Mouse (Mus musculus) hindbrain, embryonic 11.5 days (tissue): Measurements from ENCODE around the gene Fam89a. TPM values are rescaled to one million over a fixed set of nuclear protein-coding genes. Genes with fewer than 3 reads are reported as not detected.

Experiments
- polyA plus RNA-seq: library from polyadenylated mRNA; unstranded; fragments of >200 nt; fragmentation: Nextera tagmentation; extraction: Ambion mirVana; gene quantifications from 2 replicates; pipeline ENCODE4 v1.2.1, GENCODE M21; 2014

Fam89a gene
- polyA plus RNA-seq, 1 experiment from 2014 or later, result 4.3 TPM

Other genes starting within 250 kb of the Fam89a start
- gene Cog2, start 231.1 kb downstream of the Fam89a start, polyA plus RNA-seq, result 35.8 and 39.5 TPM in 2 replicates
- 0.14 and 0.15 TPM in 2 replicates for gene Agt, start 182.1 kb downstream of the Fam89a start, polyA plus RNA-seq
- gene Capn9, start 175.7 kb downstream of the Fam89a start, polyA plus RNA-seq, result 0.08 TPM in 1 of 2 replicates, not detected in the other
- gene 2310022B05Rik, start 88.5 kb downstream of the Fam89a start, polyA plus RNA-seq, result 19.6 and 22.6 TPM in 2 replicates
- 59.0 and 59.1 TPM in 2 replicates for gene Ttc13, start 29.8 kb downstream of the Fam89a start, polyA plus RNA-seq
- 32.2 and 34.0 TPM in 2 replicates for gene Arv1, start 29.7 kb downstream of the Fam89a start, polyA plus RNA-seq
- 6.5 and 7.3 TPM in 2 replicates for gene Trim67, start 41.3 kb upstream of the Fam89a start, polyA plus RNA-seq
- 110 and 115 TPM in 2 replicates for gene Gnpat, start 111.2 kb upstream of the Fam89a start, polyA plus RNA-seq
- 38.8 and 41.6 TPM in 2 replicates for gene 2810004N23Rik, start 111.3 kb upstream of the Fam89a start, polyA plus RNA-seq
- 6.7 and 8.7 TPM in 2 replicates for gene Exoc8, start 145.9 kb upstream of the Fam89a start, polyA plus RNA-seq
- 9.6 and 12.3 TPM in 2 replicates for gene Sprtn, start 146.1 kb upstream of the Fam89a start, polyA plus RNA-seq
- gene Egln1, start 197.5 kb upstream of the Fam89a start, polyA plus RNA-seq, result 19.9 and 23.4 TPM in 2 replicates